In genomic region chr11:109846343-109846742, GRCm38 (mm10) we compare ENCODE assay signal across 20 mouse cellular contexts. TPM values are rescaled to one million over a fixed set of nuclear protein-coding genes. Genes with fewer than 3 reads are reported as not detected.
DNase-seq lines count a peak whose midpoint lies in the region; ATAC-seq and TF ChIP-seq lines count a peak whose summit lies in the region.
"Had no signal": no experiment of that assay in that cellular context is flagged by ENCODE, and none has a peak within 500 bp of the region (broad histone marks: within the 10 kb centered on the region; RNA-seq: fewer than 3 reads in every experiment).

No protein-coding gene starts in this region.

- no peak overlapping the region for H3K9ac ChIP-seq in hindbrain, embryonic 11.5 days (ENCODE audit: low read depth, low read length)
- H3K9ac ChIP-seq in lung, embryonic 14.5 days = no peak overlapping the region
- H3K9ac ChIP-seq: embryonic facial prominence, embryonic 13.5 days; neural tube, embryonic 15.5 days had no signal

- TF ChIP-seq CTCF in lung, embryonic 14.5 days (IDR thresholded peaks at IDR 0.05; ENCODE audit: low read depth) = no peak

- whole genome bisulfite sequencing in hindbrain, embryonic 10.5 days = 59% methylated on average over 7 of the region's 7 CpGs
- WGBS in hindbrain, embryonic 11.5 days = 47% methylated on average over 7 of the region's 7 CpGs
- 25% methylated on average over 7 of the region's 7 CpGs for WGBS in lung, embryonic 14.5 days

- H3K4me3 ChIP-seq in hindbrain, embryonic 10.5 days = no peak overlapping the region
- no peak overlapping the region for H3K4me3 ChIP-seq in hindbrain, embryonic 11.5 days (ENCODE audit: low read depth, low read length)
- H3K4me3 ChIP-seq in lung, embryonic 14.5 days (ENCODE audit: low read depth, low read length) = no peak overlapping the region
- H3K4me3 ChIP-seq: embryonic facial prominence, embryonic 13.5 days; heart, embryonic 10.5 days; myocyte; neural tube, embryonic 15.5 days had no signal

- H3K4me1 ChIP-seq in hindbrain, embryonic 10.5 days (replicated peaks) = peaks cover 20% of the 10 kb centered on the region
- H3K4me1 ChIP-seq in hindbrain, embryonic 11.5 days (replicated peaks; ENCODE audit: control insufficient read depth, insufficient read depth, low read length) = no peaks in the 10 kb centered on the region
- peaks cover 12% of the 10 kb centered on the region; the same call in 1 of the 2 replicates for H3K4me1 ChIP-seq in lung, embryonic 14.5 days (ENCODE audit: insufficient read depth)

- H3K4me2 ChIP-seq in hindbrain, embryonic 11.5 days (replicated peaks; ENCODE audit: low read depth, low read length) = no peak overlapping the region
- H3K4me2 ChIP-seq in lung, embryonic 14.5 days = peak overlapping the region; percentile 37; the same call in 1 of the 2 replicates
- H3K4me2 ChIP-seq: embryonic facial prominence, embryonic 13.5 days; neural tube, embryonic 15.5 days had no signal

- DNase-seq in embryo, embryonic 10 days (ENCODE audit: low spot score) = peak; percentile 23
- no peak for DNase-seq in embryo, embryonic 9.5 days (ENCODE audit: extremely low spot score)
- peak; percentile 22 for DNase-seq in hindbrain, embryonic 10.5 days (ENCODE audit: low spot score)
- no peak for DNase-seq in hindbrain, embryonic 11.5 days (ENCODE audit: low spot score)
- DNase-seq in lung, embryonic 14.5 days = peak; percentile 73
- DNase-seq in lung, postnatal 14 days = no peak
- DNase-seq in lung, postnatal 4 days = peak; percentile 20 to 63
- no peak for DNase-seq in retina, embryonic 14.5 days (ENCODE audit: low spot score)
- DNase-seq: cerebellum, adult 9-11 months; kidney, adult 11 months; liver; midbrain, embryonic 14.5 days; thymus, adult 2 months had no signal

- peak overlapping the region; percentile 64; the same call in 1 of the 2 replicates for H3K27ac ChIP-seq in hindbrain, embryonic 10.5 days
- H3K27ac ChIP-seq in hindbrain, embryonic 11.5 days (ENCODE audit: low read depth, low read length) = no peak overlapping the region
- peak overlapping the region; percentile 42; the same call in 1 of the 2 replicates for H3K27ac ChIP-seq in lung, embryonic 14.5 days (ENCODE audit: low read depth)
- H3K27ac ChIP-seq: embryonic facial prominence, embryonic 13.5 days; heart, embryonic 10.5 days had no signal

- H3K9me3 ChIP-seq in hindbrain, embryonic 10.5 days = no peaks in the 10 kb centered on the region
- H3K9me3 ChIP-seq in hindbrain, embryonic 11.5 days (ENCODE audit: control insufficient read depth, low read length) = no peaks in the 10 kb centered on the region
- no peaks in the 10 kb centered on the region for H3K9me3 ChIP-seq in lung, embryonic 14.5 days (ENCODE audit: low read depth, low read length)
- H3K9me3 ChIP-seq: embryonic facial prominence, embryonic 13.5 days; heart, embryonic 10.5 days; neural tube, embryonic 15.5 days had no signal

- no peak for ATAC-seq in hindbrain, embryonic 11.5 days (ENCODE audit: low FRiP score)
- peak; percentile 62; the same call in 1 of the 2 replicates for ATAC-seq in lung, embryonic 14.5 days (ENCODE audit: insufficient read depth)
- ATAC-seq: CD4-positive, CD25-positive, alpha-beta regulatory T cell, adult 4 months; hindbrain, postnatal 0 days had no signal

- H3K27me3 ChIP-seq in hindbrain, embryonic 10.5 days (ENCODE audit: insufficient read depth, poor library complexity, severe bottlenecking) = no peaks in the 10 kb centered on the region
- no peaks in the 10 kb centered on the region for H3K27me3 ChIP-seq in hindbrain, embryonic 11.5 days (ENCODE audit: control insufficient read depth, insufficient read depth, low read length)
- H3K27me3 ChIP-seq in lung, embryonic 14.5 days (ENCODE audit: insufficient read depth, low read length) = no peaks in the 10 kb centered on the region
- H3K27me3 ChIP-seq: embryonic facial prominence, embryonic 13.5 days; neural tube, embryonic 15.5 days had no signal

- no peaks in the 10 kb centered on the region for H3K36me3 ChIP-seq in hindbrain, embryonic 10.5 days
- no peaks in the 10 kb centered on the region for H3K36me3 ChIP-seq in hindbrain, embryonic 11.5 days (ENCODE audit: control insufficient read depth, insufficient read depth, low read length)
- H3K36me3 ChIP-seq in lung, embryonic 14.5 days (ENCODE audit: insufficient read depth) = no peaks in the 10 kb centered on the region
- H3K36me3 ChIP-seq: embryonic facial prominence, embryonic 13.5 days; G1E; heart, embryonic 10.5 days; neural tube, embryonic 15.5 days had no signal

RNA-seq across cellular contexts. Expression of gene 1700012B07Rik, which starts 18.5 kb away (rescaled TPM):
- not detected in 2 replicates for polyA plus RNA-seq in hindbrain, embryonic 10.5 days (2016; fragmentation: Nextera tagmentation; extraction: Ambion mirVana)
- not detected in 2 replicates for polyA plus RNA-seq in hindbrain, embryonic 11.5 days (2014; fragmentation: Nextera tagmentation; extraction: Ambion mirVana)
- not detected in 2 replicates for polyA plus RNA-seq in lung, embryonic 14.5 days (2014; fragmentation: Nextera tagmentation; extraction: Ambion mirVana)
- polyA plus RNA-seq: embryonic facial prominence, embryonic 13.5 days; G1E; heart, embryonic 10.5 days; hindbrain, postnatal 0 days; midbrain, embryonic 14.5 days; neural tube, embryonic 15.5 days had no signal

Comparison
In these comparisons a context has a peak if more than half of its experiments do, and no peak if none do; other contexts are left out.
1. DNase-seq: peak in embryo, embryonic 10 days (single experiment), hindbrain, embryonic 10.5 days (single experiment), lung, embryonic 14.5 days (single experiment) and lung, postnatal 4 days (2 of 2); none in embryo, embryonic 9.5 days (single experiment), hindbrain, embryonic 11.5 days (single experiment), lung, postnatal 14 days (single experiment) and retina, embryonic 14.5 days (single experiment).